Mouse (Mus musculus): ENCODE results near the gene Usp46. TPM values are rescaled to one million over a fixed set of nuclear protein-coding genes. Genes with fewer than 3 reads are reported as not detected.
"Not testable (repeated sequence)": the region's sequence is repeated elsewhere in the genome, so short reads cannot be mapped to it uniquely, and the experiment has no call there.

Gene Usp46
- polyA plus RNA-seq, 1 experiment from 2014 or later = 44.0 TPM

- peaks cover 23% of the 10 kb centered on the region for H3K36me3 ChIP-seq
- no peaks in the 10 kb centered on the region for H3K27me3 ChIP-seq
- peaks cover 13% of the 10 kb centered on the region for H3K4me1 ChIP-seq
These were observed 25.6 kb upstream of the Usp46 start for GRCm38 (mm10) chr5:74093556-74094428.

GRCm38 (mm10) chr5:74092833-74093555, 24.8 kb upstream of the Usp46 start:
- Histone ChIP-seq H3K4me2 (replicated peaks) (peak overlapping the region; percentile 79), H3K4me3 (peak overlapping the region; percentile 97), H3K27me3 (no peaks in the 10 kb centered on the region), H3K27ac (peak overlapping the region; percentile 90), H3K4me1 (peaks cover 13% of the 10 kb centered on the region), H3K9me3 (no peaks in the 10 kb centered on the region), H3K36me3 (peaks cover 23% of the 10 kb centered on the region), H3K9ac (peak overlapping the region; percentile 98)
- peak; percentile 97 for ATAC-seq (ENCODE audit: insufficient number of reproducible peaks, insufficient read depth, low FRiP score, low TSS enrichment)
- under 1% methylated on average over 57 of the region's 57 CpGs for WGBS

More at GRCm38 (mm10) chr5:74093556-74094428, 25.6 kb upstream of the Usp46 start:
- Histone ChIP-seq H3K27ac (peak overlapping the region; percentile 90), H3K9me3 (no peaks in the 10 kb centered on the region), H3K9ac (peak overlapping the region; percentile 98), H3K4me2 (replicated peaks) (peak overlapping the region; percentile 79), H3K4me3 (peak overlapping the region; percentile 97)
- ATAC-seq (ENCODE audit: insufficient number of reproducible peaks, insufficient read depth, low FRiP score, low TSS enrichment) = no peak
- 14% methylated on average over 11 of the region's 11 CpGs for WGBS

GRCm38 (mm10) chr5:74092481-74092832, 24.2 kb upstream of the Usp46 start:
- Histone ChIP-seq H3K36me3 (peaks cover 19% of the 10 kb centered on the region), H3K27me3 (no peaks in the 10 kb centered on the region), H3K27ac (no peak overlapping the region), H3K4me1 (peaks cover 13% of the 10 kb centered on the region), H3K4me3 (peak overlapping the region; percentile 97), H3K4me2 (replicated peaks) (peak overlapping the region; percentile 79), H3K9me3 (no peaks in the 10 kb centered on the region), H3K9ac (no peak overlapping the region)
- WGBS = 50% methylated on average over 4 of the region's 4 CpGs
- ATAC-seq (ENCODE audit: insufficient number of reproducible peaks, insufficient read depth, low FRiP score, low TSS enrichment) = no peak

GRCm38 (mm10) chr5:74089643-74090042, 21.4 kb upstream of the Usp46 start:
- ATAC-seq (ENCODE audit: insufficient number of reproducible peaks, insufficient read depth, low FRiP score, low TSS enrichment) = no peak
- Histone ChIP-seq H3K27me3 (no peaks in the 10 kb centered on the region), H3K9ac (no peak overlapping the region), H3K4me1 (peaks cover 7% of the 10 kb centered on the region), H3K4me3 (no peak overlapping the region), H3K9me3 (no peaks in the 10 kb centered on the region), H3K4me2 (replicated peaks) (no peak overlapping the region), H3K36me3 (peaks cover 4% of the 10 kb centered on the region), H3K27ac (no peak overlapping the region)
- WGBS = 81% methylated on average over 3 of the region's 3 CpGs

GRCm38 (mm10) chr5:74081756-74082155, 13.5 kb upstream of the Usp46 start:
- H3K27ac ChIP-seq = no peak overlapping the region
- H3K36me3 ChIP-seq = no peaks in the 10 kb centered on the region
- no peak overlapping the region for H3K4me2 ChIP-seq (replicated peaks)
- peaks cover 14% of the 10 kb centered on the region for H3K4me1 ChIP-seq
- H3K4me3 ChIP-seq = no peak overlapping the region
- H3K27me3 ChIP-seq = no peaks in the 10 kb centered on the region
- no peak overlapping the region for H3K9ac ChIP-seq
- no peaks in the 10 kb centered on the region for H3K9me3 ChIP-seq
- WGBS = 73% methylated on average over 6 of the region's 6 CpGs
- no peak for ATAC-seq (ENCODE audit: insufficient number of reproducible peaks, insufficient read depth, low FRiP score, low TSS enrichment)

- no peaks in the 10 kb centered on the region for H3K36me3 ChIP-seq
- no peak overlapping the region for H3K27ac ChIP-seq
- no peak overlapping the region for H3K4me3 ChIP-seq
- no peaks in the 10 kb centered on the region for H3K9me3 ChIP-seq
- no peak for ATAC-seq (ENCODE audit: insufficient number of reproducible peaks, insufficient read depth, low FRiP score, low TSS enrichment)
- no peak overlapping the region for H3K9ac ChIP-seq
- WGBS = 67% methylated on average over 11 of the region's 11 CpGs
- peaks cover 16% of the 10 kb centered on the region for H3K4me1 ChIP-seq
- no peak overlapping the region for H3K4me2 ChIP-seq (replicated peaks)
- H3K27me3 ChIP-seq = no peaks in the 10 kb centered on the region
These were observed 10.8 kb upstream of the Usp46 start for GRCm38 (mm10) chr5:74078861-74079615.

GRCm38 (mm10) chr5:74078400-74078799, 10.2 kb upstream of the Usp46 start:
- no peaks in the 10 kb centered on the region for H3K36me3 ChIP-seq
- no peaks in the 10 kb centered on the region for H3K27me3 ChIP-seq
- no peaks in the 10 kb centered on the region for H3K9me3 ChIP-seq
- H3K4me1 ChIP-seq = peaks cover 16% of the 10 kb centered on the region
- H3K4me3 ChIP-seq = no peak overlapping the region
- ATAC-seq (ENCODE audit: insufficient number of reproducible peaks, insufficient read depth, low FRiP score, low TSS enrichment) = no peak
- no peak overlapping the region for H3K4me2 ChIP-seq (replicated peaks)
- WGBS = 91% methylated on average over 1 of the region's 1 CpGs
- no peak overlapping the region for H3K9ac ChIP-seq
- no peak overlapping the region for H3K27ac ChIP-seq

GRCm38 (mm10) chr5:74077959-74078358, 9.7 kb upstream of the Usp46 start:
- no peaks in the 10 kb centered on the region for H3K36me3 ChIP-seq
- H3K4me2 ChIP-seq (replicated peaks) = no peak overlapping the region
- no peak overlapping the region for H3K27ac ChIP-seq
- no peak overlapping the region for H3K9ac ChIP-seq
- H3K4me1 ChIP-seq = peaks cover 16% of the 10 kb centered on the region
- no peaks in the 10 kb centered on the region for H3K27me3 ChIP-seq
- H3K4me3 ChIP-seq = no peak overlapping the region
- no peak for ATAC-seq (ENCODE audit: insufficient number of reproducible peaks, insufficient read depth, low FRiP score, low TSS enrichment)
- 33% methylated on average over 8 of the region's 8 CpGs for WGBS
- H3K9me3 ChIP-seq = no peaks in the 10 kb centered on the region

- Histone ChIP-seq H3K27ac (no peak overlapping the region), H3K9me3 (no peaks in the 10 kb centered on the region), H3K9ac (no peak overlapping the region), H3K4me1 (peaks cover 16% of the 10 kb centered on the region), H3K4me2 (replicated peaks) (peak overlapping the region; percentile 25), H3K4me3 (no peak overlapping the region), H3K27me3 (no peaks in the 10 kb centered on the region), H3K36me3 (no peaks in the 10 kb centered on the region)
- 2% methylated on average over 9 of the region's 9 CpGs for WGBS
- ATAC-seq (ENCODE audit: insufficient number of reproducible peaks, insufficient read depth, low FRiP score, low TSS enrichment) = no peak
These were observed 8.5 kb upstream of the Usp46 start for GRCm38 (mm10) chr5:74076759-74077158.

GRCm38 (mm10) chr5:74070564-74070963, 2.3 kb upstream of the Usp46 start:
- not testable (repeated sequence) for ATAC-seq (ENCODE audit: insufficient number of reproducible peaks, insufficient read depth, low FRiP score, low TSS enrichment); H3K36me3 ChIP-seq; H3K4me2 ChIP-seq (replicated peaks); H3K4me3 ChIP-seq; H3K9ac ChIP-seq; H3K9me3 ChIP-seq; H3K27me3 ChIP-seq; H3K27ac ChIP-seq
- 82% methylated on average over 5 of the region's 5 CpGs for WGBS
- peaks cover 27% of the 10 kb centered on the region for H3K4me1 ChIP-seq

- peak; percentile 30 for ATAC-seq (ENCODE audit: insufficient number of reproducible peaks, insufficient read depth, low FRiP score, low TSS enrichment)
- H3K36me3 ChIP-seq = no peaks in the 10 kb centered on the region
- peak overlapping the region; percentile 90 for H3K9ac ChIP-seq
- no peaks in the 10 kb centered on the region for H3K27me3 ChIP-seq
- H3K4me2 ChIP-seq (replicated peaks) = peak overlapping the region; percentile 66
- H3K4me3 ChIP-seq = peak overlapping the region; percentile 82
- under 1% methylated on average over 18 of the region's 18 CpGs for WGBS
- peak overlapping the region; percentile 98 for H3K27ac ChIP-seq
- H3K9me3 ChIP-seq = no peaks in the 10 kb centered on the region
- peaks cover 39% of the 10 kb centered on the region for H3K4me1 ChIP-seq
These were observed 587 bp upstream of the Usp46 start for GRCm38 (mm10) chr5:74068714-74069321.
